Mouse (Mus musculus): ENCODE data around the gene Entr1. TPM values are rescaled to one million over a fixed set of nuclear protein-coding genes. Genes with fewer than 3 reads are reported as not detected.
A peak's percentile ranks its signal among the peaks of the same experiment; 100 is the strongest.
"Not testable (repeated sequence)": the region's sequence is repeated elsewhere in the genome, so short reads cannot be mapped to it uniquely, and the experiment has no call there.

Entr1 gene
- total RNA-seq, 2 experiments from 2014 or later: 133 to 170 TPM

GRCm38 (mm10) chr2:26390954-26391353 lies 1.8 kb upstream of the Entr1 start:
- no peak for DNase-seq (ENCODE audit: extremely low spot score in 1 of 2, low spot score in 1 of 2)

- DNase-seq (ENCODE audit: extremely low spot score in 1 of 2, low spot score in 1 of 2): no peak
Measured at GRCm38 (mm10) chr2:26388682-26389153, 398 bp downstream of the Entr1 start.

DNA sequence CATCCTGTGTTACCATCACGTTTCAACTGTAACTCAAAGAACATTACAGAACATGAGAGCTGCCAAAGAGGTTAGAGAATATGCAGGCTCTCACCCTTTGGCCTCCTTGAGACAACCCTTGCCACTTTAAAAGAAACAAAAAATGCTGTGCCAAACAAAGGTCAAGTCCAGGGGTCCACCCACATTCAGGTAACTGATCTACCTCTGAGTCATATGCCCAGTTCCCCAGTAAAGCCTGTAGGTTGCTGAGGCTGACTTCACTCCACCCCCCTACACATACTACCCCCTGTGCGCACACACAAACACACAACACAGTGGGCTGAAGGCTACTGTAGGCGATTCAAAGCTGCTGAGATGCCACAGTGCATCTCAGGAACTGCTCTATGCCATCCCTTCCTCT lies 1.4 kb downstream of the Entr1 start:
- no peak for DNase-seq (ENCODE audit: extremely low spot score in 1 of 2, low spot score in 1 of 2)

- not testable (repeated sequence) for DNase-seq (ENCODE audit: extremely low spot score in 1 of 2, low spot score in 1 of 2)
Measured at GRCm38 (mm10) chr2:26380871-26381270, 8.2 kb downstream of the Entr1 start.

- DNase-seq (ENCODE audit: extremely low spot score in 1 of 2, low spot score in 1 of 2): peak; percentile 60 to 71
Measured at GRCm38 (mm10) chr2:26380131-26380771, 8.9 kb downstream of the Entr1 start, which contains the start of gene Snapc4. Snapc4 (minus strand) TSS chr2:26380653.

- no peak for DNase-seq (ENCODE audit: extremely low spot score in 1 of 2, low spot score in 1 of 2)
Measured at GRCm38 (mm10) chr2:26372396-26372795, 16.7 kb downstream of the Entr1 start.

GRCm38 (mm10) chr2:26368572-26368971 lies 20.5 kb downstream of the Entr1 start:
- no peak for DNase-seq (ENCODE audit: extremely low spot score in 1 of 2, low spot score in 1 of 2)

DNA sequence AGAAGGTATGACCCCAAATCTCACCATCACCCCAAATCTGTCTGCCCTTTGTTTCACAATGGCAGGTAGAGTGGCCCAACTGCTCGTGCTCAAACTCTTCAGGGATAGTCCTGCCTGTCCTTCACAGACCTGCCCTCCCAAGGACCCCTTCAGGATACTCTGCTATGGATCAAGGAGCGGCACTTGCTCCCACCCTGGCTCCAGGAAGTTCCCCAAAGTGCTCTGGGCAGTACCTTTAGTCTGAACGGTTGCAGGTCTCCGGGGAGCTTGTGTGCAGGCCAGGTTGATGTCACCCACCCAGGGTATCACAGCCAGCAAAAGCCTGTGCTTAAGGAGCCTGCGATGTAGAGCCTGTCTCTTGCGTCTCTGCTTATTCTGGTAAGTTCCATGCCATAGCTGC lies 21.2 kb downstream of the Entr1 start:
- no peak for DNase-seq (ENCODE audit: extremely low spot score in 1 of 2, low spot score in 1 of 2)

GRCm38 (mm10) chr2:26364738-26365465 lies 24.2 kb downstream of the Entr1 start:
- DNase-seq (ENCODE audit: extremely low spot score in 1 of 2, low spot score in 1 of 2): no peak

DNA sequence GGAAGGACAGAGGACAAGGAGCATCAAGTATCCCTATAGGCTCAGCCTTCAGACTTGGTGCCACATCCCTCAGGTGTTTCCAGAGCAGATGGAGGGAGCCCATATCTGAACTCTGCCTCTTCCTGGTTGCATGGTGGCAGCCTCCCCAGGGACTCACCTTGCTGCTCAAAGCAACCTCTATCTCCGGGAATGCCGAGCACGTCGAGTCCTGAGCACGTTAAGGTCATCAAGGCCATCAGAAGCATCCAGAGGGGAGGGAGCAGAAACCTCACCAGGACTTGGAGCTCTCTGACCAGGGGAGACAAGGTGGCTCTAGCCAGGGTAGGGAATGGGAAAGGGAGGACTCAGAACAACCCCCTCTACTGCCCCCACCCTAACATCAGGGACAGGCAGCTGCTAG lies 25.6 kb downstream of the Entr1 start:
- DNase-seq (ENCODE audit: extremely low spot score in 1 of 2, low spot score in 1 of 2): no peak

GRCm38 (mm10) chr2:26362991-26363390 lies 26.1 kb downstream of the Entr1 start:
- DNase-seq (ENCODE audit: extremely low spot score in 1 of 2, low spot score in 1 of 2): no peak

DNA sequence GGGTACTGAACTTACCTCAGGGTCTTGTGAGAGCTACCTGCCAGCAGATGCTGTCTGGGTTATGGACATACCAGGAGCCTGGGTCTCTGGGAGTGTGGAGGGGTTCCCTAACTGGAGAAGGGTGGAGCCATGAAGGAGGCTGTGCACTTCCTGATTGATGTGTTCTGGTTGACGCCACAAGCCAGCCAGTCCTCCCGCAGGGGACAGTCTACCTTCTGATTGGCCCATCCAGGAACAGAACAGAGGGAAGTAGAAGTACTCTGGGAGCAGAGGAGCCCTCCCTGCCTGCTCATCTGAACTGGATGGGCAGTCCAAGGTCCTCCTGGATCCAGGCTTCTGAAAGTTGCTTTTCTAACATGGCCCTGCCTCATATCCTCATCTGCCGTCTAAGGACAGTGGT lies 28.3 kb downstream of the Entr1 start, which contains the start of gene Card9:
Gene Card9 (minus strand): TSS at position 147 of the 400 bp plus-strand sequence.
- DNase-seq (ENCODE audit: extremely low spot score in 1 of 2, low spot score in 1 of 2): no peak

- DNase-seq (ENCODE audit: extremely low spot score in 1 of 2, low spot score in 1 of 2): no peak
Measured at GRCm38 (mm10) chr2:26359983-26360382, 29.1 kb downstream of the Entr1 start.

DNA sequence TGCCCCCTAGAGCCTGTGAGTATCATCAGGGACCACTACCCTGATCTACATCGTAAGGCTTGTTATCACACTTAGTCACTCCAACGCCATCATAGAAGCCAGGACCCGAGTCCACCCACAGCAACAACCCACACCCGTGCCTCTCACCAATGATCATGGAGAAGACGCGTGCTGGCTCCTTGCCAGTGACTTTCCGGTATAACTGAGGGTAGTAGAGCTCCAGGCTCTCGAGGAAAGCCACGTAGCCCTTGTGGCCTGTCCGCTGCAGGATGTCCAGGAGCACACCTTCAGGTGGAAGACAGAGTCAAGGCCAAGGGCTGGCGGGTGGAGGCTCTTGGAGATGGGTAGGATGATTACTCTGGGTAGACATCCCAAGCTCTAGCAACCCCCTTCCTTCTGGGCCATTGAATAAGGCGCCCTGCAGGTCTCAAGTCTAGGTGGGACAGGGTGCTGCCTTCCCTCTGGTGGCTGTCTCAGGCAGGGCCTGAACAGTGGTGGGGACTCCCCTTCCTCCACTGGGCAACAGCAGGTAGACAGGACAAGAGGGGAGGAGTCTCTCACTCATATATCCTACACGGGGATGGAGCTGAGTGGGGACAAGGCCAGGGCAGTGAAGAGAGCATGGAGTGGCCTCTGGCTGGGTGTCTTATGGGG lies 30.3 kb downstream of the Entr1 start:
- DNase-seq (ENCODE audit: extremely low spot score in 1 of 2, low spot score in 1 of 2): no peak

GRCm38 (mm10) chr2:26357484-26357883 lies 31.6 kb downstream of the Entr1 start:
- no peak for DNase-seq (ENCODE audit: extremely low spot score in 1 of 2, low spot score in 1 of 2)

- DNase-seq (ENCODE audit: extremely low spot score in 1 of 2, low spot score in 1 of 2): no peak
Measured at GRCm38 (mm10) chr2:26356678-26357077, 32.4 kb downstream of the Entr1 start.

GRCm38 (mm10) chr2:26356231-26356630 lies 32.9 kb downstream of the Entr1 start:
- no peak for DNase-seq (ENCODE audit: extremely low spot score in 1 of 2, low spot score in 1 of 2)

DNA sequence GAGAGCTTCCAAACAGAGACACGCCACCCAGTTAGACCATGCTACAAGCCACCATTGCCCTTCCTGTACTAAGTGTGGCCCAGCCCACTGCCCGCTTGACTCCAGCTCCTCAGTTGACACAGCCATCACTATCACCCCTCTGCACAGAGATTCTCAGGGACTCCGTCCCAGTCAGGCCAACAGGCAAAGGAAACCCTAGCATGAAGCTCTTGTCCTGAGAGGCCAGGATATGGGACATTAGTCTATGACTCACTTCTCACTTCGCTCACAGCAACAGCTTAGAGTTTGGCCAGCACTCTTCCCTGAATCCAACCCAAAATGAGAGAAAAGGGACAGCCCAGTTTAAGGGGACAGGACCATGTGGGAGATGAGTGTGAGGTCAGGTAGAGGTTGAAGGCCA lies 34.7 kb downstream of the Entr1 start:
- DNase-seq (ENCODE audit: extremely low spot score in 1 of 2, low spot score in 1 of 2): no peak

GRCm38 (mm10) chr2:26353066-26353980 lies 35.8 kb downstream of the Entr1 start:
- no peak for DNase-seq (ENCODE audit: extremely low spot score in 1 of 2, low spot score in 1 of 2)

DNA sequence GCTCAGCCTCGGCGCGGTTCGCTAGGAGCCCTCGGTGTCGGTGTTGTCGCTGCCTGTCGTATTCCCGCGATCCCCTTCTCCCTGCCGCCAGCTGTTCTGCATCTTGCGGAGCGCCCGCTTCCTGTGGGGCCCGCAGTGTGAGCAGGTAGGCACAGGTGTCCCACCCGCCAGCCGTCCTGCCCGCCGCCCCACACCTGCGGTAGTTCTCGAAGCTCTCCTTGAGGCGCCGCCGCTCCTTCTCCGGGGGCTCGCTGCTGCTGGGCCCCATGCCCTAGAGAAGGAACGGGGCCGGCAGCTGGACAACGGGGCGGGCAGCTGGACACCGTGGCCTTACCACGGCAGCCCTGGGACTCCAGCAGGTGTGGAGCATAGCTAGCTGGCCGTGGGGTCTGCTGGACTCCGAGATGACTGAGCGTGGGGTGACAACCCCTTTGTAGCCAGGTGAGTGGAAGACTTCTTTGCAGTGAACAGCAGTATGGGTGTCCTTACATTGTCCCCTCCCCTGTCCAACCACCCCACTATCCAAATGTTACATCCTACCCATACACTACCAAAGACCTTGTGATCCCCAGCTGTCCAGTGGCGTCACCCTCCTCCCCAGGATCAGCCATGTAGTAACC lies 36.7 kb downstream of the Entr1 start:
- peak; percentile 43 to 48 for DNase-seq (ENCODE audit: extremely low spot score in 1 of 2, low spot score in 1 of 2)
